Mouse (Mus musculus) stomach, embryonic 16.5 days (tissue): Measurements from ENCODE around the gene A930009A15Rik. TPM values are rescaled to one million over a fixed set of nuclear protein-coding genes. Genes with fewer than 3 reads are reported as not detected.
A peak's percentile ranks its signal among the peaks of the same experiment; 100 is the strongest.

Experiments used
- ATAC-seq: fragments of 200-750 bp; cut with Nextera tagmentation; 2 replicates; pipeline ENCODE4 v1.8.0; 2017; ENCODE audit warnings: moderate number of reproducible peaks, moderate TSS enrichment; ENCODE audit not compliant: insufficient read depth, low FRiP score
- H3K27ac ChIP-seq: fragments of 300-500 bp; sonication (generic); 2 replicates; pipeline ENCODE4 v1.5.1; 2014; ENCODE audit warnings: low read length
- H3K27me3 ChIP-seq: fragments of 300-500 bp; sonication (generic); 2 replicates; pipeline ENCODE4 v1.6.1; 2014; ENCODE audit warnings: low read length, control low read depth, mixed read lengths; ENCODE audit not compliant: control insufficient read depth, insufficient read depth
- H3K36me3 ChIP-seq: fragments of 300-500 bp; sonication (generic); 2 replicates; pipeline ENCODE4 v1.6.1; 2014; ENCODE audit warnings: low read length; ENCODE audit not compliant: control insufficient read depth, insufficient read depth
- H3K4me1 ChIP-seq: fragments of 300-500 bp; sonication (generic); 2 replicates; pipeline ENCODE4 v1.6.1; 2014; ENCODE audit warnings: low read length, control low read depth, mixed read lengths; ENCODE audit not compliant: control insufficient read depth, insufficient read depth
- H3K4me2 ChIP-seq: fragments of 300-500 bp; sonication (generic); 2 replicates; pipeline ENCODE4 v1.6.1; 2014; ENCODE audit warnings: low read depth, low read length, mixed read lengths
- H3K4me3 ChIP-seq: fragments of 300-500 bp; sonication (generic); replicated peaks from 2 replicates; pipeline ENCODE4 v1.5.1; 2014; ENCODE audit warnings: mild to moderate bottlenecking, low read length
- H3K9ac ChIP-seq: fragments of 300-500 bp; sonication (generic); 2 replicates; pipeline ENCODE4 v1.6.1; 2014; ENCODE audit warnings: low read length
- H3K9me3 ChIP-seq: fragments of 300-500 bp; sonication (generic); replicated peaks from 2 replicates; pipeline ENCODE4 v1.6.1; 2016; ENCODE audit warnings: low read length, control low read depth; ENCODE audit not compliant: control insufficient read depth
- WGBS: fragments of 180-500 bp; shearing (Covaris S2); extraction: QIAGEN DNeasy Blood & Tissue Kit; methylation state at CpG from one replicate; pipeline ENCODE4 v1.1.7; 2014; 5-methylcytosine and 5-hydroxymethylcytosine counted together
- polyA plus RNA-seq: library from polyadenylated mRNA; unstranded; fragments of >200 nt; fragmentation: Nextera tagmentation; extraction: Ambion mirVana; gene quantifications from 2 replicates; pipeline ENCODE4 v1.2.1, GENCODE M21; 2015

A930009A15Rik gene
- polyA plus RNA-seq, 1 experiment from 2014 or later, result not detected

DNA sequence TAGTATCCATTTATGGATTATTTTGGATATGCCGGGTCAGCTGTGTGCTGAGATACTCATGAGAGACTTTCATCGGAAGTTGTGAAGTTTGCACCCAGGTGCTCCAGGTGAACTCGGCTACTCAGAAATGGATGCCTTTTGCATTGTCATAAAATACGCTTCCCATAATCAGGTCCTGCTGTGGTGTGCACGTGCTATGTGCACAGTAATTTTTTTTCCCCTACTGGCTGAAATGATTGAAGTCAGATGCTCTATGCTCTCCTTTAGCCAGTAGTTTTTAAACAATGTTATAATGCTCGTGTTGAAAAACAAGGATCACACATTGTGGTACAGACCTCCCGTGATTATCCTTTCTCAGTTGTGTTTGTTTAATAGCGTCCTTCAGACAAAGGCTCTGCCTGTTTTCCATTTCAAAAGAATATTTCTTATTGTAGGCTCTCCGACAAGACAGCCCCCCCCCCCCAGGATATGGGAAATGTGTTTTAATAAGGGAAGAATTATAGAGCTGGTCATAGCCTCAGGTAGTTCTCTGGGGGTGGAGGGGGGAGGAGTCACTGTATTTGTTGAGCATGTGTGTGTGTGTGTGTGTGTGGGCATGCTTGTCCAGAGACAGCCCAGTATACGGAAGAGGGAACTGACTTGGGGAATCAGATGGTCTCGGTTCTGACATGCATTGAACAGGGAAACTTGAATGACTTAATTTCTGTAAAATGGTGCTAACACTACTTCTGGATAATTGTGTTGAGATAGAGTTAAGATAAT lies 16.3 kb upstream of the A930009A15Rik start:
- H3K36me3 ChIP-seq, result no peaks in the 10 kb centered on the region
- no peak overlapping the region for H3K4me3 ChIP-seq
- ATAC-seq, result no peak
- no peak overlapping the region for H3K4me2 ChIP-seq
- WGBS, result 66% methylated on average over 11 of the region's 11 CpGs
- H3K4me1 ChIP-seq, result no peaks in the 10 kb centered on the region
- H3K27me3 ChIP-seq, result no peaks in the 10 kb centered on the region
- no peaks in the 10 kb centered on the region for H3K9me3 ChIP-seq
- no peak overlapping the region for H3K27ac ChIP-seq
- H3K9ac ChIP-seq, result no peak overlapping the region

GRCm38 (mm10) chr10:115555191-115555765 lies 14.5 kb upstream of the A930009A15Rik start:
- Histone ChIP-seq H3K9me3 (no peaks in the 10 kb centered on the region), H3K4me2 (no peak overlapping the region), H3K4me1 (no peaks in the 10 kb centered on the region), H3K4me3 (no peak overlapping the region), H3K36me3 (no peaks in the 10 kb centered on the region), H3K27ac (no peak overlapping the region), H3K27me3 (no peaks in the 10 kb centered on the region), H3K9ac (no peak overlapping the region)
- no peak for ATAC-seq
- 36% methylated on average over 2 of the region's 2 CpGs for WGBS

DNA sequence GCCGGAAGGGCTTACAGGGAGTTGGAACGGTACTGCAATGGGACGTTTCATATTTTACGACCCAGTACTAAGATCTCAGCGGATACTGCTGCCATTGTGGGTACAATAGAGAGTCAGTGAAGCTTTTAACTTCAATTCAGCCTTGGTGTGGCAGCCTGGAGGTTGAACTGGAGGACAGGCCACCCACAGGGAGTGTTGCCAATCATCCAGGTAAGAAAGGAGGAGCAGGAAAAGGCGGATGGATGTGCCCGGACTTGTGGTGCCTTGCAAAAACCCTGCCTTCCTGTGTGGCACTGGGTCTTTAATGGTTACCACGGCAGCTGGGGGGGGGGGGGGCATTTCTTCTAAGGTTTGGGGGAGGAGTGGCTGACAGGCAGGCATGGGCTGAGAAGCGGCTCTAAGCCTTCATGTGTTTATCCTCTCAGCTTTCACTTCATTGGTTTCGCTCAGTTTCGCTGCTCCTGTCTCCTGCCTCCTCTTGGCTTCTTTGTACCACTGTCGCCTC lies 13.0 kb upstream of the A930009A15Rik start:
- 44% methylated on average over 12 of the region's 12 CpGs for WGBS
- ATAC-seq, result no peak
- Histone ChIP-seq H3K27me3 (no peaks in the 10 kb centered on the region), H3K4me3 (no peak overlapping the region), H3K27ac (0 out of 2 replicates have a peak overlapping the region, but pooled peaks have one; percentile 44), H3K9ac (no peak overlapping the region), H3K36me3 (no peaks in the 10 kb centered on the region), H3K9me3 (no peaks in the 10 kb centered on the region), H3K4me1 (0 out of 2 replicates have a peak, but pooled peaks cover 3% of the 10 kb centered on the region), H3K4me2 (peak overlapping the region; percentile 19; the same call in 1 of the 2 replicates)

- Histone ChIP-seq H3K4me1 (0 out of 2 replicates have a peak, but pooled peaks cover 3% of the 10 kb centered on the region), H3K9me3 (no peaks in the 10 kb centered on the region), H3K27me3 (no peaks in the 10 kb centered on the region), H3K4me3 (no peak overlapping the region), H3K27ac (peak overlapping the region; percentile 27; the same call in 1 of the 2 replicates), H3K9ac (no peak overlapping the region), H3K36me3 (no peaks in the 10 kb centered on the region), H3K4me2 (peak overlapping the region; percentile 20; the same call in 1 of the 2 replicates)
- WGBS, result 50% methylated on average over 12 of the region's 12 CpGs
- ATAC-seq, result peak; percentile 80; the same call in 1 of the 2 replicates
Measured at GRCm38 (mm10) chr10:115561136-115561880, 8.5 kb upstream of the A930009A15Rik start.

- ATAC-seq, result no peak
- Histone ChIP-seq H3K9ac (no peak overlapping the region), H3K27ac (no peak overlapping the region), H3K4me3 (no peak overlapping the region), H3K4me2 (no peak overlapping the region), H3K9me3 (no peaks in the 10 kb centered on the region), H3K27me3 (no peaks in the 10 kb centered on the region), H3K36me3 (no peaks in the 10 kb centered on the region), H3K4me1 (0 out of 2 replicates have a peak, but pooled peaks cover 3% of the 10 kb centered on the region)
- WGBS, result 86% methylated on average over 4 of the region's 4 CpGs
Measured at GRCm38 (mm10) chr10:115562911-115563686, 6.7 kb upstream of the A930009A15Rik start.

- H3K9ac ChIP-seq, result no peak overlapping the region
- H3K36me3 ChIP-seq, result no peaks in the 10 kb centered on the region
- 0 out of 2 replicates have a peak, but pooled peaks cover 3% of the 10 kb centered on the region for H3K4me1 ChIP-seq
- no peak overlapping the region for H3K4me3 ChIP-seq
- ATAC-seq, result no peak
- H3K27me3 ChIP-seq, result no peaks in the 10 kb centered on the region
- H3K9me3 ChIP-seq, result no peaks in the 10 kb centered on the region
- 81% methylated on average over 5 of the region's 5 CpGs for WGBS
- no peak overlapping the region for H3K27ac ChIP-seq
- no peak overlapping the region for H3K4me2 ChIP-seq
Measured at GRCm38 (mm10) chr10:115563961-115564360, 5.8 kb upstream of the A930009A15Rik start.

GRCm38 (mm10) chr10:115570577-115570976 lies 791 bp downstream of the A930009A15Rik start:
- no peaks in the 10 kb centered on the region for H3K9me3 ChIP-seq
- no peak overlapping the region for H3K4me3 ChIP-seq
- H3K36me3 ChIP-seq, result no peaks in the 10 kb centered on the region
- H3K27ac ChIP-seq, result no peak overlapping the region
- WGBS, result 80% methylated on average over 2 of the region's 2 CpGs
- H3K9ac ChIP-seq, result no peak overlapping the region
- H3K4me1 ChIP-seq, result no peaks in the 10 kb centered on the region; the same call in 1 of the 2 replicates
- no peak for ATAC-seq
- no peak overlapping the region for H3K4me2 ChIP-seq
- no peaks in the 10 kb centered on the region for H3K27me3 ChIP-seq

- H3K27ac ChIP-seq, result no peak overlapping the region
- no peak overlapping the region for H3K4me2 ChIP-seq
- H3K4me1 ChIP-seq, result no peaks in the 10 kb centered on the region; the same call in 1 of the 2 replicates
- H3K36me3 ChIP-seq, result no peaks in the 10 kb centered on the region
- no peak for ATAC-seq
- WGBS, result 83% methylated on average over 6 of the region's 6 CpGs
- H3K27me3 ChIP-seq, result no peaks in the 10 kb centered on the region
- H3K9ac ChIP-seq, result no peak overlapping the region
- H3K9me3 ChIP-seq, result no peaks in the 10 kb centered on the region
- H3K4me3 ChIP-seq, result no peak overlapping the region
Measured at GRCm38 (mm10) chr10:115571317-115571716, 1.5 kb downstream of the A930009A15Rik start.
